Mouse (Mus musculus) mature B cell (primary cell): Measurements from ENCODE around the gene Gm45783.
"Not testable (repeated sequence)": the region's sequence is repeated elsewhere in the genome, so short reads cannot be mapped to it uniquely, and the experiment has no call there.

Source experiments
- in situ Hi-C: fragments of 300-500 bp; cut with MboI; formaldehyde crosslinking; loops from 2 replicates; pipeline ENCODE4 v1.14.3; 2019

Gene Gm45783

GRCm38 (mm10) chr7:7374431-7374830, at the start of gene Gm45783:
Gene Gm45783, minus strand, starts transcription at chr7:7374573.
- in situ Hi-C loops, result not testable (repeated sequence)

- in situ Hi-C loops, result not testable (repeated sequence)
Measured at GRCm38 (mm10) chr7:7399603-7400002, 25.2 kb upstream of the Gm45783 start, which contains the start of gene Vmn2r31. Gene Vmn2r31, minus strand, starts transcription at chr7:7399703.

- in situ Hi-C loops, result not testable (repeated sequence)
Measured at GRCm38 (mm10) chr7:7337509-7337908, 36.9 kb downstream of the Gm45783 start, which contains the start of gene Vmn2r30. Gene Vmn2r30, minus strand, starts transcription at chr7:7337609.

GRCm38 (mm10) chr7:7295595-7295994, 78.8 kb downstream of the Gm45783 start:
- in situ Hi-C loops, result loop anchor here (5.0 to 25.0 kb wide), 3 partner anchors 158 to 1011 kb away; partner anchors contain the start of genes Zfp667 and Zfp773
